Mouse (Mus musculus): ENCODE data around the gene Fads3. TPM values are rescaled to one million over a fixed set of nuclear protein-coding genes. Genes with fewer than 3 reads are reported as not detected.

Fads3 gene
- polyA plus RNA-seq, 1 experiment from 2014 or later, result 72.0 TPM

DNA sequence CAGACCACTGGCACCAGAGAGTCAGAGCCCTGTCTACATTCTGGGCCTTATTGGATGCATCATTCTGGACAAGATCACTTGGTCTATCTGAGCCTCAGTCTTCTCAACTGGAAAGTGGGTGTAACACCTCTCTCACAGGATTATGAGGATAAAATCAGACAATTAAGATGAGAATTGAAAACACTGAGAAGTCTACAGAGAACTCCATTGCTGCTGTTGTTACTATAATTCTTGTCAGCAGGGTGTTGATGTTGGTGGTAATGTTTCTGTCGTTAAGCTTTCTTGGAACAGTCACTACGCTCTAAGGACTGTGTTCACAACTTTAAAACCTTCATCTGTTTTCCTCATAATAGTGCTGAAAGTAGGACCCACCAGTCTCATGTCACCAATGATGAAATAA, 65.3 kb downstream of the Fads3 start:
- peaks cover 5% of the 10 kb centered on the region; the same call in 1 of the 2 replicates for H3K4me1 ChIP-seq (replicated peaks; ENCODE audit: control insufficient read depth, insufficient read depth, low read length)
- H3K4me2 ChIP-seq (ENCODE audit: low read depth, low read length), result no peak overlapping the region
- no peaks in the 10 kb centered on the region for H3K27me3 ChIP-seq (ENCODE audit: control insufficient read depth, insufficient read depth, low read depth, low read length)
- WGBS, result 75% methylated on average over 2 of the region's 2 CpGs
- H3K9me3 ChIP-seq (ENCODE audit: control insufficient read depth, low read length), result no peaks in the 10 kb centered on the region
- no peak overlapping the region for H3K4me3 ChIP-seq (ENCODE audit: low read length)
- H3K27ac ChIP-seq (ENCODE audit: low read length), result no peak overlapping the region
- no peak overlapping the region for H3K9ac ChIP-seq (ENCODE audit: low read length)
- no peak for ATAC-seq (ENCODE audit: low read depth)
- no peaks in the 10 kb centered on the region for H3K36me3 ChIP-seq (ENCODE audit: control insufficient read depth, insufficient read depth, low read length)

DNA sequence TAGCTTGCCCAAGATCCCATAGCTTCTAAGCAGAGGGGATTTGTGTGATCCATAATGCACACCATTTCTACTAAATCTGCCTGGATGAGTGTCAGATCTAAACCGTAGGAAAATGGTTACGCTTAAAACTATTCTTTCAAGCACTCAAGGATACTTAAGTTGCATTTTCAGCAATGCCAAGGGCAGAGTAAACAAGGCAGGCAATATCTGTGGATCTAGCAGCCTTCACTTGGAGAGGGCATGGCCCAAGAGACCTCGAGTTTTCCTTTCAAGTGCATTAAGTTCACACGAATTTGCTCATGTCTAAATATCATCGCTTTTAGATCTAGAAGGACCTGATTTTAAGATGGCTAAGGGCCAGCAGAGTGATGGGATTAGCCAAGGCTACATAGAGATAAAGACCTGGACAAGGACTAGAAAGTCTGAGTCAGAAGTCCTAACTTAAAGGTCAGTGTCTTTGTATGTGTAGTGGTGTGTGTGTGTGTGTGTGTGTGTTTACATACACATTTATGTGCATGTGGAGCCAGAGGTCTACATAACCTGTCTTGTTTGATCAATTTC, 65.8 kb downstream of the Fads3 start:
- H3K4me3 ChIP-seq (ENCODE audit: low read length), result no peak overlapping the region
- H3K27ac ChIP-seq (ENCODE audit: low read length), result no peak overlapping the region
- 51% methylated on average over 5 of the region's 5 CpGs for WGBS
- no peaks in the 10 kb centered on the region for H3K9me3 ChIP-seq (ENCODE audit: control insufficient read depth, low read length)
- no peaks in the 10 kb centered on the region for H3K27me3 ChIP-seq (ENCODE audit: control insufficient read depth, insufficient read depth, low read depth, low read length)
- no peak overlapping the region for H3K4me2 ChIP-seq (ENCODE audit: low read depth, low read length)
- no peaks in the 10 kb centered on the region for H3K36me3 ChIP-seq (ENCODE audit: control insufficient read depth, insufficient read depth, low read length)
- peaks cover 5% of the 10 kb centered on the region; the same call in 1 of the 2 replicates for H3K4me1 ChIP-seq (replicated peaks; ENCODE audit: control insufficient read depth, insufficient read depth, low read length)
- no peak overlapping the region for H3K9ac ChIP-seq (ENCODE audit: low read length)
- no peak for ATAC-seq (ENCODE audit: low read depth)

DNA sequence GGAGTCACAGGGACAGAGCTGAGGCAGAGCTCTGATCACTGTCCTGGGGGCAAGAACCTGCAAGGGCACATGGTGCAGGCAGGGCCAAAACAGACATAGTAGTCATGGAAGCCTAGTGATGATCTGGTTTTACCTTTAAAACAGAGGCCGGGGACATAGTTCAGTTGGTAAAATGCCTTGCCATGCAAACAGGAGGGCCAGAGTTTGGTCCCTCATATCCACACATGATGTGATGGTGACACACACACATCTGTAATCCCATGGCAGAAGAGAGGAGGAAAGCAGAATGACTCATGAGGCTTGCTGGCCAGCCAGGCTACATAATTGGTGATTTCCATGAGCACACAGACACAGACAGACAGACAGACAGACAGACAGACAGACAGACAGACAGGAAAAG, 66.8 kb downstream of the Fads3 start:
- Histone ChIP-seq H3K9ac (ENCODE audit: low read length) (no peak overlapping the region), H3K4me3 (ENCODE audit: low read length) (no peak overlapping the region), H3K36me3 (ENCODE audit: control insufficient read depth, insufficient read depth, low read length) (no peaks in the 10 kb centered on the region), H3K4me2 (ENCODE audit: low read depth, low read length) (no peak overlapping the region), H3K4me1 (replicated peaks; ENCODE audit: control insufficient read depth, insufficient read depth, low read length) (no peaks in the 10 kb centered on the region), H3K27me3 (ENCODE audit: control insufficient read depth, insufficient read depth, low read depth, low read length) (no peaks in the 10 kb centered on the region), H3K9me3 (ENCODE audit: control insufficient read depth, low read length) (no peaks in the 10 kb centered on the region), H3K27ac (ENCODE audit: low read length) (no peak overlapping the region)
- ATAC-seq (ENCODE audit: low read depth), result no peak
- 88% methylated on average over 1 of the region's 1 CpGs for WGBS

DNA sequence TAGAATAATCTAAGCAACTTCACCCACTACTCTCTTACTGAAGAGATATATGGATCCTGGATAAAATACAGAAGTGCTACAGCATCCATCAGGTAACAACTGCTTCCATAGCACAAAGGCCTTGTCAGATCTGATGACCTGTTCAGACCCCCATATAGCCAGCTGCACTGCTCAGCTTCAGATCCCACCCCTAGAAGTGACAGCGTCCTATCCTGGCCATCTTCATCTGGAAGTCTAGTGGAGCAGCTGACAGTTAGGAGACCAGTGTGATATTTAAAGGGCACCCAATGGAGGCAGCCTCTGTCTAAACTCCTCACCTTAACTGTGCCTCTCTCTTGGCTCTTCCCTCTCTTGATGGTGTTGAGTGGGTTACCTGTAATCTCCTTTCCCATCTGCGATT, 67.3 kb downstream of the Fads3 start:
- ATAC-seq (ENCODE audit: low read depth), result no peak
- H3K4me3 ChIP-seq (ENCODE audit: low read length), result no peak overlapping the region
- H3K4me1 ChIP-seq (replicated peaks; ENCODE audit: control insufficient read depth, insufficient read depth, low read length), result no peaks in the 10 kb centered on the region
- no peaks in the 10 kb centered on the region for H3K27me3 ChIP-seq (ENCODE audit: control insufficient read depth, insufficient read depth, low read depth, low read length)
- no peak overlapping the region for H3K4me2 ChIP-seq (ENCODE audit: low read depth, low read length)
- no peaks in the 10 kb centered on the region for H3K36me3 ChIP-seq (ENCODE audit: control insufficient read depth, insufficient read depth, low read length)
- no peak overlapping the region for H3K27ac ChIP-seq (ENCODE audit: low read length)
- no peak overlapping the region for H3K9ac ChIP-seq (ENCODE audit: low read length)
- 89% methylated on average over 2 of the region's 2 CpGs for WGBS
- no peaks in the 10 kb centered on the region for H3K9me3 ChIP-seq (ENCODE audit: control insufficient read depth, low read length)

Other genes with a start within 250 kb of the Fads3 start
- not detected in 2 replicates for gene Scgb2a2, start 194.0 kb upstream of the Fads3 start, polyA plus RNA-seq (2015; fragmentation: Nextera tagmentation; extraction: Ambion mirVana)
- gene Incenp, start 142.0 kb upstream of the Fads3 start, polyA plus RNA-seq (2015; fragmentation: Nextera tagmentation; extraction: Ambion mirVana), result 99.7 and 108 TPM in 2 replicates
- gene Fth1, start 61.0 kb upstream of the Fads3 start, polyA plus RNA-seq (2015; fragmentation: Nextera tagmentation; extraction: Ambion mirVana), result 1,957 and 1,991 TPM in 2 replicates
- 1.1 and 1.4 TPM in 2 replicates for gene Best1, start 39.9 kb upstream of the Fads3 start, polyA plus RNA-seq (2015; fragmentation: Nextera tagmentation; extraction: Ambion mirVana)
- gene Rab3il1, start 39.9 kb upstream of the Fads3 start, polyA plus RNA-seq (2015; fragmentation: Nextera tagmentation; extraction: Ambion mirVana), result 30.3 and 33.0 TPM in 2 replicates
- gene Fads2, start 60.2 kb downstream of the Fads3 start, polyA plus RNA-seq (2015; fragmentation: Nextera tagmentation; extraction: Ambion mirVana), result 67.5 and 74.5 TPM in 2 replicates
- gene Fads1, start 141.3 kb downstream of the Fads3 start, polyA plus RNA-seq (2015; fragmentation: Nextera tagmentation; extraction: Ambion mirVana), result 78.2 and 91.0 TPM in 2 replicates
- 488 and 498 TPM in 2 replicates for gene Tmem258, start 162.4 kb downstream of the Fads3 start, polyA plus RNA-seq (2015; fragmentation: Nextera tagmentation; extraction: Ambion mirVana)
- gene Fen1, start 162.6 kb downstream of the Fads3 start, polyA plus RNA-seq (2015; fragmentation: Nextera tagmentation; extraction: Ambion mirVana), result 99.0 and 106 TPM in 2 replicates
- gene Myrf, start 199.2 kb downstream of the Fads3 start, polyA plus RNA-seq (2015; fragmentation: Nextera tagmentation; extraction: Ambion mirVana), result 5.0 and 6.0 TPM in 2 replicates

Data from lung, embryonic 16.5 days (tissue).